Mouse (Mus musculus): Measurements from ENCODE around the gene Ric8a. TPM values are rescaled to one million over a fixed set of nuclear protein-coding genes. Genes with fewer than 3 reads are reported as not detected.

The Ric8a gene
- total RNA-seq (2012; rRNA removed), result 60.5 and 90.0 TPM in 2 replicates

DNA sequence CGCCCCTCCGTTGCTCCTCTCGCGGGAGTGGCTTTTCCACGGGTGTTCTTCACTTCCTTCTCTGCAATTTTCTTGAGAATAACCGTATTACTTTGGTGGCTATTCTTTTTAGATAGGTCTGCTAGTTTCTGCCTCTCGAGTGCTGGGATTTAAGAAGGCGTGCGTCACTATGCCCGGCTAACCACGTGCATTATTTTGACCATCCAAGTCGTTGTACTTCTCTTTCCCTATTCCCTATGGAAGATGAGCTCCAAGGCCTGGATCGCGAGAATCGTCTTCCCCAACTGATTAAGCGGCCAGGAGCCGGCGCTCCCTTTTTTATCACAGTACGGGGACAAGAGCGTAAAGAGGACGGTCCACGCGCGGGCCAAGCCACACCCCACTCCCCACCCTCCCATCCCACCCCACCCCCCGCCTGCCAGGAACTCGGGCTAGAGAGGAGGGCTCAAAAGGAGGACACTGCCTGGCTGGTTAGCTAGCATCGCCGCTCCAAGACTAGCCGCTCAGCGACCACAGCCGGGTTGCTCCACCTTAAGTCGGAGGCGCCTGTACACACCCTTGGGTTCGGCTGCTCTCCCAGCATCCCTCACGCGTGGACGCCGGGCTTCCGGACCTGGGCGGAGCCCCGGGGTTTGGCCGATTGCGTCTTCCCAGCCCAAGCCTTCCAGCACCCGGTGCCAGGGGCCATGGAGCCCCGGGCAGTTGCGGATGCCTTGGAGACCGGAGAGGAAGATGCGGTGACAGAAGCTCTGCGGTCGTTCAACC lies at the start of gene Ric8a:
TSS of gene Ric8a (plus strand) at position 173 of the 765 bp plus-strand sequence.
- in situ Hi-C loops (cut with MboI; ENCODE audit: low sequenced_read_pairs in 2 of 2, unreplicated experiment in 2 of 2), result no loop called here
- Histone ChIP-seq H3K4me1 (ENCODE audit: control insufficient read depth in 2 of 2, insufficient read depth in 2 of 2, low read length in 2 of 2, poor library complexity in 1 of 2) (peaks cover 8 to 30% of the 10 kb centered on the region in 2 experiments; a peak in 2 of 4 replicates), H3K9ac (ENCODE audit: insufficient read depth, low read depth, low read length, poor library complexity, severe bottlenecking) (peak within 1 kb of the TSS; percentile 91), H3K4me3 (ENCODE audit: insufficient read depth in 1 of 2, low read depth in 1 of 2, low read length in 2 of 2, poor library complexity in 1 of 2, severe bottlenecking in 1 of 2) (peak within 1 kb of the TSS; percentile 80 to 83), H3K27ac (ENCODE audit: insufficient read depth, low read depth, low read length, poor library complexity, severe bottlenecking) (peak within 1 kb of the TSS; percentile 90), H3K9me3 (ENCODE audit: control insufficient read depth, insufficient read depth, low read depth, low read length) (no peaks in the 10 kb centered on the region), H3K36me3 (ENCODE audit: control insufficient read depth, insufficient read depth, low read length, poor library complexity, severe bottlenecking) (peaks cover 47% of the 10 kb centered on the region)
- DNase-seq (ENCODE audit: low read depth, low spot score), result no peak
- TF ChIP-seq HCFC1 (IDR thresholded peaks at IDR 0.05; ENCODE audit: borderline replicate concordance, insufficient read depth, low read length) (no peak; the same call in 1 of the 2 replicates), CHD2 (IDR thresholded peaks at IDR 0.05; ENCODE audit: low read depth, low read length) (0 out of 2 replicates have a peak, but pooled peaks have one; percentile 53), ZNF384 (IDR thresholded peaks at IDR 0.05; ENCODE audit: low read depth, low read length) (no peak), MAFK (IDR thresholded peaks at IDR 0.05; ENCODE audit: insufficient read depth, low read depth, low read length) (no peak)

DNA sequence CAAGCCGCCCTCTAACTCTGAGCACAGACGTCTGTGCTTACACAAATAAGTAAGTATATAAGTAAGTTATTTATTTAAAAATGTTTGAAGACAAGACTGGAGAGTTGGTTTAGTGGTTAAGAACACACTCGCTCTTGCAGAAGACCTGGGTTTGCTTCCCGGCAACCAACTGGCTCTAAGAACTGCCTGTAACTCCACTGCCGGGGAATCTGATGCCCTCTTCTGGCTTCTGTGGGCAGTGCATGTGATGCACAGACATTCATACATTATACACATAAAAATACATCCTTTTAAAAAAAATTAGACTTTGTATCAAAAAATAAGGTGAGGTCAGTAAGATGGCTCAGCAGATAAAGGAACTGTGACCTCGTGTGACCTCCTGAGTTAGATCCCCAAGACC lies 46.3 kb upstream of the Ric8a start:
- Histone ChIP-seq H3K9ac (ENCODE audit: insufficient read depth, low read depth, low read length, poor library complexity, severe bottlenecking) (no peak overlapping the region), H3K27ac (ENCODE audit: insufficient read depth, low read depth, low read length, poor library complexity, severe bottlenecking) (no peak overlapping the region), H3K4me3 (ENCODE audit: insufficient read depth in 1 of 2, low read depth in 1 of 2, low read length in 2 of 2, poor library complexity in 1 of 2, severe bottlenecking in 1 of 2) (no peak overlapping the region), H3K9me3 (ENCODE audit: control insufficient read depth, insufficient read depth, low read depth, low read length) (no peaks in the 10 kb centered on the region), H3K36me3 (ENCODE audit: control insufficient read depth, insufficient read depth, low read length, poor library complexity, severe bottlenecking) (peaks cover 14% of the 10 kb centered on the region), H3K4me1 (ENCODE audit: control insufficient read depth in 2 of 2, insufficient read depth in 2 of 2, low read length in 2 of 2, poor library complexity in 1 of 2) (0 out of 4 replicates have a peak, but pooled peaks cover 0 to 2% of the 10 kb centered on the region in 2 experiments)
- DNase-seq (ENCODE audit: low read depth, low spot score), result no peak
- TF ChIP-seq CHD2 (IDR thresholded peaks at IDR 0.05; ENCODE audit: low read depth, low read length), result no peak
- no peak for TF ChIP-seq ZNF384 (IDR thresholded peaks at IDR 0.05; ENCODE audit: low read depth, low read length)
- no peak for TF ChIP-seq MAFK (IDR thresholded peaks at IDR 0.05; ENCODE audit: insufficient read depth, low read depth, low read length)
- no peak for TF ChIP-seq HCFC1 (IDR thresholded peaks at IDR 0.05; ENCODE audit: borderline replicate concordance, insufficient read depth, low read length)
- peak; percentile 47; the same call in 1 of the 2 replicates for TF ChIP-seq ZC3H11A (IDR thresholded peaks at IDR 0.05; ENCODE audit: borderline replicate concordance, low read depth, low read length)
- in situ Hi-C loops (cut with MboI; ENCODE audit: low sequenced_read_pairs in 2 of 2, unreplicated experiment in 2 of 2), result no loop called here

DNA sequence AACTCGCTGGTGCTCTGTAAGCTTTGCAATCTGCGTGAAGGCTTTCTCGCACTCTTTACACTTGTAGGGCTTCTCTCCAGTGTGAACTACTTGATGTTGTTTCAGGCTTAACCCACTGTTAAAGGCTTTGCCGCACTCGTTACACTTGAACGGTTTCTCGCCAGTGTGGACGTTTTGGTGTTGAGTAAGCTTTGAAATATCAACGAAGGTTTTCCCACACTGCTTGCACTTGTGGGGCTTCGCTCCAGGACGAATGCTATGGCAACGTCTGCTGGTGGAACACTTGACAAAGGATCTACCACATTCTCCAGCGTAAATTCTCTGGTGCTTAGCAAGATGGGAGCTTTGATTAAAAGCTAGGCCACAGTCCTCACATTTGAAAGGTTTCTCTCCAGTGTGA lies 45.0 kb upstream of the Ric8a start:
- TF ChIP-seq ZC3H11A (IDR thresholded peaks at IDR 0.05; ENCODE audit: borderline replicate concordance, low read depth, low read length) (no peak), HCFC1 (IDR thresholded peaks at IDR 0.05; ENCODE audit: borderline replicate concordance, insufficient read depth, low read length) (no peak), CHD2 (IDR thresholded peaks at IDR 0.05; ENCODE audit: low read depth, low read length) (no peak), ZNF384 (IDR thresholded peaks at IDR 0.05; ENCODE audit: low read depth, low read length) (no peak), MAFK (IDR thresholded peaks at IDR 0.05; ENCODE audit: insufficient read depth, low read depth, low read length) (no peak)
- peaks cover 14% of the 10 kb centered on the region for H3K36me3 ChIP-seq (ENCODE audit: control insufficient read depth, insufficient read depth, low read length, poor library complexity, severe bottlenecking)
- H3K27ac ChIP-seq (ENCODE audit: insufficient read depth, low read depth, low read length, poor library complexity, severe bottlenecking), result no peak overlapping the region
- in situ Hi-C loops (cut with MboI; ENCODE audit: low sequenced_read_pairs in 2 of 2, unreplicated experiment in 2 of 2), result no loop called here
- no peak for DNase-seq (ENCODE audit: low read depth, low spot score)
- H3K4me1 ChIP-seq (ENCODE audit: control insufficient read depth in 2 of 2, insufficient read depth in 2 of 2, low read length in 2 of 2, poor library complexity in 1 of 2), result 0 out of 4 replicates have a peak, but pooled peaks cover 0 to 2% of the 10 kb centered on the region in 2 experiments
- H3K9me3 ChIP-seq (ENCODE audit: control insufficient read depth, insufficient read depth, low read depth, low read length), result no peaks in the 10 kb centered on the region
- no peak overlapping the region for H3K4me3 ChIP-seq (ENCODE audit: insufficient read depth in 1 of 2, low read depth in 1 of 2, low read length in 2 of 2, poor library complexity in 1 of 2, severe bottlenecking in 1 of 2)
- H3K9ac ChIP-seq (ENCODE audit: insufficient read depth, low read depth, low read length, poor library complexity, severe bottlenecking), result no peak overlapping the region

DNA sequence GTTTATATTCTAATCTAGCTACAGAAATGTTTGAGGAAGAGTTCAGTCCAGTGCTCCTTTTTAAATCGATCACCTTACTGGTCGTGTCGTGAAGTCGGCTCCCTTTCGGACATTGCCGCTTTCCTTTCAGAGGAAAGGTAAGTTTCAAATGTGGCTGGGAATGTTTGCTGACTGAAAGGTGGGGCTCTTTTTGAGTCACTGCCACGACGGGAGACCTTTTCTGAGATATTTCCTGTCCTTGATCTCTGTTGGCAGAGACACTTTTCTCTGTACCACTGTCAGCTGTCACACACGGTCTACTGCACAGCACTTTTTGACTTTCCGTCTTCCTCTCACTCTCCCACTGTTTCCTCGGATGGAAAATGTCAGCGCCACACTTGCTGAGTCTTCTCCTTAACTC lies 43.9 kb upstream of the Ric8a start:
- Histone ChIP-seq H3K4me3 (ENCODE audit: insufficient read depth in 1 of 2, low read depth in 1 of 2, low read length in 2 of 2, poor library complexity in 1 of 2, severe bottlenecking in 1 of 2) (no peak overlapping the region), H3K9ac (ENCODE audit: insufficient read depth, low read depth, low read length, poor library complexity, severe bottlenecking) (no peak overlapping the region), H3K36me3 (ENCODE audit: control insufficient read depth, insufficient read depth, low read length, poor library complexity, severe bottlenecking) (peaks cover 15% of the 10 kb centered on the region), H3K4me1 (ENCODE audit: control insufficient read depth in 2 of 2, insufficient read depth in 2 of 2, low read length in 2 of 2, poor library complexity in 1 of 2) (no peaks in the 10 kb centered on the region), H3K9me3 (ENCODE audit: control insufficient read depth, insufficient read depth, low read depth, low read length) (no peaks in the 10 kb centered on the region), H3K27ac (ENCODE audit: insufficient read depth, low read depth, low read length, poor library complexity, severe bottlenecking) (no peak overlapping the region)
- no peak for TF ChIP-seq CHD2 (IDR thresholded peaks at IDR 0.05; ENCODE audit: low read depth, low read length)
- TF ChIP-seq MAFK (IDR thresholded peaks at IDR 0.05; ENCODE audit: insufficient read depth, low read depth, low read length), result no peak
- TF ChIP-seq HCFC1 (IDR thresholded peaks at IDR 0.05; ENCODE audit: borderline replicate concordance, insufficient read depth, low read length), result no peak
- no peak for TF ChIP-seq ZNF384 (IDR thresholded peaks at IDR 0.05; ENCODE audit: low read depth, low read length)
- no peak for TF ChIP-seq ZC3H11A (IDR thresholded peaks at IDR 0.05; ENCODE audit: borderline replicate concordance, low read depth, low read length)
- in situ Hi-C loops (cut with MboI; ENCODE audit: low sequenced_read_pairs in 2 of 2, unreplicated experiment in 2 of 2), result no loop called here
- DNase-seq (ENCODE audit: low read depth, low spot score), result no peak
